Mouse (Mus musculus) adipocyte (in vitro differentiated cells): ENCODE results near the gene Ext2.
A peak's percentile ranks its signal among the peaks of the same experiment; 100 is the strongest.

Experiments
- DNase-seq: peaks from one replicate; pipeline ENCODE4 v3.0.0-alpha.2; 2016; ENCODE audit warnings: low spot score

The Ext2 gene

GRCm38 (mm10) chr2:93822045-93822749 is at the start of gene Ext2:
Gene Ext2, minus strand, starts transcription at chr2:93822568.
- DNase-seq, result peak; percentile 91

GRCm38 (mm10) chr2:93871411-93871925 is 49.1 kb upstream of the Ext2 start:
- no peak for DNase-seq

- DNase-seq, result peak; percentile 75
Observed at GRCm38 (mm10) chr2:93870842-93871241, 48.5 kb upstream of the Ext2 start.

GRCm38 (mm10) chr2:93869107-93869600 is 46.8 kb upstream of the Ext2 start, which contains the start of gene Accsl:
Gene Accsl, minus strand, starts transcription at chr2:93869157.
- DNase-seq, result no peak

GRCm38 (mm10) chr2:93868566-93868965 is 46.2 kb upstream of the Ext2 start:
- DNase-seq, result no peak

GRCm38 (mm10) chr2:93863229-93863628 is 40.9 kb upstream of the Ext2 start:
- DNase-seq, result no peak

GRCm38 (mm10) chr2:93858845-93859244 is 36.5 kb upstream of the Ext2 start:
- no peak for DNase-seq

GRCm38 (mm10) chr2:93851303-93851702 is 28.9 kb upstream of the Ext2 start:
- no peak for DNase-seq

GRCm38 (mm10) chr2:93850317-93850944 is 28.1 kb upstream of the Ext2 start:
- DNase-seq, result no peak

- peak; percentile 90 for DNase-seq
Observed at GRCm38 (mm10) chr2:93849505-93850089, 27.2 kb upstream of the Ext2 start, which contains the start of gene Accs. Gene Accs, minus strand, starts transcription at chr2:93849943.

- no peak for DNase-seq
Observed at GRCm38 (mm10) chr2:93841349-93841748, 19.0 kb upstream of the Ext2 start.

GRCm38 (mm10) chr2:93840109-93840508 is 17.7 kb upstream of the Ext2 start:
- DNase-seq, result peak; percentile 29

GRCm38 (mm10) chr2:93838931-93839330 is 16.6 kb upstream of the Ext2 start:
- DNase-seq, result no peak

GRCm38 (mm10) chr2:93836232-93836785 is 13.9 kb upstream of the Ext2 start:
- no peak for DNase-seq

GRCm38 (mm10) chr2:93835596-93835995 is 13.2 kb upstream of the Ext2 start:
- DNase-seq, result no peak

- DNase-seq, result peak; percentile 98
Observed at GRCm38 (mm10) chr2:93823519-93823918, 1.2 kb upstream of the Ext2 start.

- no peak for DNase-seq
Observed at GRCm38 (mm10) chr2:93817791-93818190, 4.6 kb downstream of the Ext2 start.

GRCm38 (mm10) chr2:93813343-93813742 is 9.0 kb downstream of the Ext2 start:
- DNase-seq, result no peak

GRCm38 (mm10) chr2:93811812-93812211 is 10.6 kb downstream of the Ext2 start:
- DNase-seq, result peak; percentile 76

- DNase-seq, result peak; percentile 65
Observed at GRCm38 (mm10) chr2:93809931-93810330, 12.4 kb downstream of the Ext2 start.

- no peak for DNase-seq
Observed at GRCm38 (mm10) chr2:93808071-93808470, 14.3 kb downstream of the Ext2 start.

- no peak for DNase-seq
Observed at GRCm38 (mm10) chr2:93807440-93807839, 14.9 kb downstream of the Ext2 start.
